Mouse (Mus musculus) kidney, postnatal 0 days (tissue): Measurements from ENCODE around the gene Olfr1249. TPM values are rescaled to one million over a fixed set of nuclear protein-coding genes. Genes with fewer than 3 reads are reported as not detected.
"Not testable (repeated sequence)": the region's sequence is repeated elsewhere in the genome, so short reads cannot be mapped to it uniquely, and the experiment has no call there.

ENCODE experiments used
- ATAC-seq: fragments of 200-750 bp; cut with Nextera tagmentation; replicated peaks from 2 replicates; pipeline ENCODE4 v1.8.0; 2017; ENCODE audit warnings: low read depth, moderate number of reproducible peaks, moderate TSS enrichment, moderate library complexity; ENCODE audit not compliant: low FRiP score
- DNase-seq: peaks from one replicate; pipeline ENCODE4 v3.0.0-alpha.2; 2016; ENCODE audit warnings: low spot score
- H3K27ac ChIP-seq: fragments of 300-500 bp; sonication (generic); 2 replicates; pipeline ENCODE4 v1.5.1; 2014; ENCODE audit warnings: mild to moderate bottlenecking
- H3K27me3 ChIP-seq: fragments of 300-500 bp; sonication (generic); 2 replicates; pipeline ENCODE4 v1.6.1; 2014; ENCODE audit warnings: low read length, mixed read lengths; ENCODE audit not compliant: insufficient read depth
- H3K36me3 ChIP-seq: fragments of 300-500 bp; sonication (generic); 2 replicates; pipeline ENCODE4 v1.6.1; 2014; ENCODE audit warnings: low read length, mixed read lengths; ENCODE audit not compliant: insufficient read depth
- H3K4me1 ChIP-seq: fragments of 300-500 bp; sonication (generic); replicated peaks from 2 replicates; pipeline ENCODE4 v1.6.1; 2014; ENCODE audit warnings: antibody characterized with exemption, low read length, mixed read lengths; ENCODE audit not compliant: insufficient read depth
- H3K4me2 ChIP-seq: fragments of 300-500 bp; sonication (generic); 2 replicates; pipeline ENCODE4 v1.6.1; 2014; ENCODE audit warnings: mild to moderate bottlenecking, low read length, moderate library complexity, mixed read lengths
- H3K4me3 ChIP-seq: fragments of 300-500 bp; sonication (generic); replicated peaks from 2 replicates; pipeline ENCODE4 v1.5.1; 2014; ENCODE audit warnings: low read depth, low read length
- H3K9ac ChIP-seq: fragments of 300-500 bp; sonication (generic); 2 replicates; pipeline ENCODE4 v1.6.1; 2014; ENCODE audit warnings: low read depth, low read length
- H3K9me3 ChIP-seq: fragments of 300-500 bp; sonication (generic); replicated peaks from 2 replicates; pipeline ENCODE4 v1.6.1; 2016; ENCODE audit warnings: low read length, inconsistent platforms, mixed read lengths
- CTCF ChIP-seq: IDR thresholded peaks from 2 replicates; pipeline ENCODE4 v1.5.1; 2016; ENCODE audit warnings: antibody characterized with exemption, low read depth, mild to moderate bottlenecking, moderate library complexity
- WGBS: fragments of 180-500 bp; shearing (Covaris S2); extraction: QIAGEN DNeasy Blood & Tissue Kit; methylation state at CpG from one replicate; pipeline ENCODE4 v1.1.7; 2014; 5-methylcytosine and 5-hydroxymethylcytosine counted together
- polyA plus RNA-seq: library from polyadenylated mRNA; unstranded; fragments of >200 nt; fragmentation: Nextera tagmentation; extraction: Ambion mirVana; gene quantifications from 2 replicates; pipeline ENCODE4 v1.2.1, GENCODE M21; 2015

Olfr1249 gene
- not detected in 2 replicates for polyA plus RNA-seq

- DNase-seq (no peak), ATAC-seq (no peak)
- H3K4me2 ChIP-seq = no peak within 1 kb of the TSS
- no peaks in the 10 kb centered on the region for H3K4me1 ChIP-seq
- H3K9me3 ChIP-seq = no peaks in the 10 kb centered on the region
- no peak within 1 kb of the TSS for H3K27ac ChIP-seq
- no peak for TF ChIP-seq CTCF
- H3K9ac ChIP-seq = no peak within 1 kb of the TSS
- H3K27me3 ChIP-seq = no peaks in the 10 kb centered on the region
- H3K4me3 ChIP-seq = no peak within 1 kb of the TSS
- 81% methylated on average over 2 of the region's 2 CpGs for WGBS
- H3K36me3 ChIP-seq = no peaks in the 10 kb centered on the region
These were observed at the start of gene Olfr1249 for GRCm38 (mm10) chr2:89634883-89635282. TSS of gene Olfr1249 (minus strand) at chr2:89634983.

GRCm38 (mm10) chr2:89671836-89672235 is 37.1 kb upstream of the Olfr1249 start, which contains the start of gene Olfr1251:
TSS of gene Olfr1251 (minus strand) at chr2:89671936.
- Histone ChIP-seq H3K4me2 (no peak within 1 kb of the TSS), H3K27ac (no peak within 1 kb of the TSS), H3K36me3 (no peaks in the 10 kb centered on the region), H3K9me3 (no peaks in the 10 kb centered on the region), H3K27me3 (no peaks in the 10 kb centered on the region), H3K4me3 (no peak within 1 kb of the TSS), H3K9ac (no peak within 1 kb of the TSS), H3K4me1 (no peaks in the 10 kb centered on the region)
- ATAC-seq (no peak), DNase-seq (no peak)
- no peak for TF ChIP-seq CTCF

GRCm38 (mm10) chr2:89661367-89661766 is 26.6 kb upstream of the Olfr1249 start, which contains the start of gene Olfr1250:
TSS of gene Olfr1250 (minus strand) at chr2:89661467.
- no peaks in the 10 kb centered on the region for H3K36me3 ChIP-seq
- no peaks in the 10 kb centered on the region for H3K27me3 ChIP-seq
- H3K4me1 ChIP-seq = no peaks in the 10 kb centered on the region
- DNase-seq = no peak
- no peak within 1 kb of the TSS for H3K4me3 ChIP-seq
- no peak for TF ChIP-seq CTCF
- H3K27ac ChIP-seq = no peak within 1 kb of the TSS
- H3K4me2 ChIP-seq = no peak within 1 kb of the TSS
- ATAC-seq = no peak
- no peak within 1 kb of the TSS for H3K9ac ChIP-seq
- H3K9me3 ChIP-seq = no peaks in the 10 kb centered on the region

- not testable (repeated sequence) for H3K36me3 ChIP-seq, DNase-seq, H3K4me2 ChIP-seq, H3K27me3 ChIP-seq, H3K9me3 ChIP-seq, H3K4me3 ChIP-seq, ATAC-seq, H3K4me1 ChIP-seq, H3K9ac ChIP-seq, H3K27ac ChIP-seq
- 90% methylated on average over 1 of the region's 1 CpGs for WGBS
These were observed 16.6 kb downstream of the Olfr1249 start, which contains the start of gene Olfr1248 for GRCm38 (mm10) chr2:89618145-89618544. TSS of gene Olfr1248 (minus strand) at chr2:89618245.

- H3K9ac ChIP-seq = no peak within 1 kb of the TSS
- no peaks in the 10 kb centered on the region for H3K27me3 ChIP-seq
- no peaks in the 10 kb centered on the region for H3K4me1 ChIP-seq
- no peak within 1 kb of the TSS for H3K4me2 ChIP-seq
- 93% methylated on average over 2 of the region's 2 CpGs for WGBS
- H3K9me3 ChIP-seq = no peaks in the 10 kb centered on the region
- no peak within 1 kb of the TSS for H3K27ac ChIP-seq
- no peaks in the 10 kb centered on the region for H3K36me3 ChIP-seq
- no peak for DNase-seq
- ATAC-seq = no peak
- no peak within 1 kb of the TSS for H3K4me3 ChIP-seq
- TF ChIP-seq CTCF = no peak
These were observed 20.8 kb downstream of the Olfr1249 start, which contains the start of gene Olfr1247 for GRCm38 (mm10) chr2:89614030-89614429. TSS of gene Olfr1247 (minus strand) at chr2:89614130.

GRCm38 (mm10) chr2:89593057-89593456 is 41.7 kb downstream of the Olfr1249 start, which contains the start of gene Olfr1246:
TSS of gene Olfr1246 (minus strand) at chr2:89593157.
- no peak within 1 kb of the TSS for H3K4me2 ChIP-seq

More at GRCm38 (mm10) chr2:89593057-89593456, 41.7 kb downstream of the Olfr1249 start, which contains the start of gene Olfr1246:
- DNase-seq = no peak
- Histone ChIP-seq H3K27me3 (no peaks in the 10 kb centered on the region), H3K27ac (no peak within 1 kb of the TSS), H3K36me3 (no peaks in the 10 kb centered on the region), H3K9me3 (no peaks in the 10 kb centered on the region), H3K9ac (no peak within 1 kb of the TSS), H3K4me1 (no peaks in the 10 kb centered on the region), H3K4me3 (no peak within 1 kb of the TSS)
- TF ChIP-seq CTCF = no peak
- WGBS = 75% methylated on average over 2 of the region's 2 CpGs
- no peak for ATAC-seq

Other genes with a start within 250 kb of the Olfr1249 start
- gene Olfr1238, start 225.3 kb downstream of the Olfr1249 start, polyA plus RNA-seq = not detected in 2 replicates
- gene Olfr1239, start 214.6 kb downstream of the Olfr1249 start, polyA plus RNA-seq = not detected in 2 replicates
- gene Olfr1240, start 192.0 kb downstream of the Olfr1249 start, polyA plus RNA-seq = not detected in 2 replicates
- gene Olfr1241, start 147.9 kb downstream of the Olfr1249 start, polyA plus RNA-seq = not detected in 2 replicates
- not detected in 2 replicates for gene Olfr1242, start 136.6 kb downstream of the Olfr1249 start, polyA plus RNA-seq
- not detected in 2 replicates for gene Olfr1243, start 103.5 kb downstream of the Olfr1249 start, polyA plus RNA-seq
- not detected in 2 replicates for gene Olfr1245, start 56.5 kb downstream of the Olfr1249 start, polyA plus RNA-seq
- not detected in 2 replicates for gene Olfr1246, start 41.8 kb downstream of the Olfr1249 start, polyA plus RNA-seq
- gene Olfr1247, start 20.9 kb downstream of the Olfr1249 start, polyA plus RNA-seq = not detected in 2 replicates
- not detected in 2 replicates for gene Olfr1248, start 16.7 kb downstream of the Olfr1249 start, polyA plus RNA-seq
- gene Olfr1250, start 26.5 kb upstream of the Olfr1249 start, polyA plus RNA-seq = not detected in 2 replicates
- not detected in 2 replicates for gene Olfr1251, start 37.0 kb upstream of the Olfr1249 start, polyA plus RNA-seq
- not detected in 2 replicates for gene Olfr1252, start 90.0 kb upstream of the Olfr1249 start, polyA plus RNA-seq
- not detected in 2 replicates for gene Olfr1253, start 122.1 kb upstream of the Olfr1249 start, polyA plus RNA-seq
- gene Olfr1254, start 158.6 kb upstream of the Olfr1249 start, polyA plus RNA-seq = not detected in 2 replicates
- not detected in 2 replicates for gene Olfr1255, start 177.1 kb upstream of the Olfr1249 start, polyA plus RNA-seq
- gene Olfr1256, start 206.6 kb upstream of the Olfr1249 start, polyA plus RNA-seq = not detected in 2 replicates
- gene Olfr48, start 213.2 kb upstream of the Olfr1249 start, polyA plus RNA-seq = not detected in 2 replicates
- gene Olfr1257, start 243.5 kb upstream of the Olfr1249 start, polyA plus RNA-seq = not detected in 2 replicates